Mouse (Mus musculus) CH12.LX (cell line): ENCODE measurements at regions not wholly inside any gene's neighbourhood (a gene's known extent, or its start where the extent isn't known, plus 50 kb on each side); places are given as distances from the start of the nearest gene placed in this dataset.

Experiments used
- CHD1 ChIP-seq: IDR thresholded peaks from 2 replicates; pipeline ENCODE4 v1.6.1; 2012; ENCODE audit warnings: low read depth, low read length, improper control_type of control experiment, inconsistent platforms
- CHD2 ChIP-seq: IDR thresholded peaks from 2 replicates; pipeline ENCODE4 v1.6.1; 2011; ENCODE audit warnings: low read length, improper control_type of control experiment
- CTCF ChIP-seq, 2 experiments: IDR thresholded peaks in 1 of 2; conservative IDR thresholded peaks in 1 of 2; 2 replicates each; pipeline ENCODE4 v1.5.1; 2011 to 2012; ENCODE audit warnings: low read depth in 2 of 2, low read length in 2 of 2, improper control_type of control experiment in 1 of 2, inconsistent platforms in 1 of 2, mild to moderate bottlenecking in 1 of 2, moderate library complexity in 1 of 2
- E2F4 ChIP-seq: IDR thresholded peaks from 2 replicates; pipeline ENCODE4 v1.6.1; 2011; ENCODE audit warnings: low read depth, low read length, improper control_type of control experiment; ENCODE audit not compliant: insufficient replicate concordance
- EP300 ChIP-seq: IDR thresholded peaks from 2 replicates; pipeline ENCODE4 v1.6.1; 2011; ENCODE audit warnings: low read length, improper control_type of control experiment
- MAFK ChIP-seq: IDR thresholded peaks from 2 replicates; pipeline ENCODE4 v1.6.1; 2011; ENCODE audit warnings: low read length, improper control_type of control experiment; ENCODE audit not compliant: insufficient replicate concordance
- MEF2A ChIP-seq: IDR thresholded peaks from 2 replicates; pipeline ENCODE4 v1.6.1; 2014; ENCODE audit warnings: low read depth, mild to moderate bottlenecking, inconsistent platforms, low read length, improper control_type of control experiment, borderline replicate concordance
- NELFE ChIP-seq: IDR thresholded peaks from 2 replicates; pipeline ENCODE4 v1.6.1; 2011; ENCODE audit warnings: low read depth, low read length, improper control_type of control experiment
- POLR2A ChIP-seq: IDR thresholded peaks from 2 replicates; pipeline ENCODE4 v1.6.1; 2011; ENCODE audit warnings: low read depth, mild to moderate bottlenecking, improper control_type of control experiment, low read length
- POLR2AphosphoS2 ChIP-seq: IDR thresholded peaks from 2 replicates; pipeline ENCODE4 v1.6.1; 2011; ENCODE audit warnings: low read depth, low read length, improper control_type of control experiment
- RAD21 ChIP-seq: IDR thresholded peaks from 2 replicates; pipeline ENCODE4 v1.6.1; 2011; ENCODE audit warnings: low read depth, mild to moderate bottlenecking, low read length, improper control_type of control experiment, moderate library complexity
- SMC3 ChIP-seq: IDR thresholded peaks from 2 replicates; pipeline ENCODE4 v1.6.1; 2011; ENCODE audit warnings: low read depth, low read length, improper control_type of control experiment
- UBTF ChIP-seq: IDR thresholded peaks from 2 replicates; pipeline ENCODE4 v1.6.1; 2012; ENCODE audit warnings: low read depth, mild to moderate bottlenecking, inconsistent platforms, low read length, improper control_type of control experiment, moderate library complexity
- ZKSCAN1 ChIP-seq: IDR thresholded peaks from 2 replicates; pipeline ENCODE4 v1.6.1; 2012; ENCODE audit warnings: low read depth, inconsistent platforms, low read length, improper control_type of control experiment, borderline replicate concordance

DNA sequence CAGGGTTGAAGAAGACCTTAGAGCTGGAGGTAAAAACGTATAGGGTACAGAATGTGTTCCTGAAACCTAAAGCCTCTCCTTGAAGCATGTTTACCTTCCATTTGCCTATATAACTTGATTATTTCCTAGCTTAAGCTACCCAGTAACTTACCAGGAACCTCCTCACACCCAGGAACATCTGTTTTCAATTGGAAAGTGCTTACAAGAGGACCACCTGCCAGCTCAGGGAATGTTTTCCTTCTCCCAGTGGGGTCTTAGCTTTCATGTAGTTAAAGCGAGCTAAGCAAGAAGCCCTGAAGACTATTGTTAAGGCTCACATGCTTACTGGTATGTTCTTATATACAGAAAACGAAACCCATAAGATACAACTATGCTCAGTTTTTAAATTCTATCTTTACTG, 506.6 kb upstream of the Hsf2 start:
- TF ChIP-seq CTCF (conservative IDR thresholded peaks at IDR 0.05 in 1 of 2, IDR thresholded peaks at IDR 0.05 in 1 of 2; ENCODE audit: low read depth in 2 of 2, low read length in 2 of 2) (no peak), CHD1 (no peak), POLR2A (no peak), MEF2A (no peak), RAD21 (no peak), EP300 (no peak), E2F4 (no peak), UBTF (no peak), POLR2AphosphoS2 (no peak), CHD2 (no peak), MAFK (no peak), ZKSCAN1 (no peak), NELFE (no peak), SMC3 (no peak)
